Mouse (Mus musculus): ENCODE data around the gene Socs4.

- TF ChIP-seq HCFC1 (IDR thresholded peaks at IDR 0.05; ENCODE audit: borderline replicate concordance, insufficient read depth, low read length) (no peak), MAFK (IDR thresholded peaks at IDR 0.05; ENCODE audit: insufficient read depth, low read depth, low read length) (no peak), CHD2 (IDR thresholded peaks at IDR 0.05; ENCODE audit: low read depth, low read length) (no peak)
Observed at GRCm38 (mm10) chr14:47234032-47234431, 42.7 kb upstream of the Socs4 start.

Data from ES-E14 (cell line).